Mouse (Mus musculus): ENCODE results near the gene Ppm1n. TPM values are rescaled to one million over a fixed set of nuclear protein-coding genes. Genes with fewer than 3 reads are reported as not detected.

Ppm1n gene
- total RNA-seq (2014; rRNA removed) (1.8 and 2.2 TPM in 2 replicates), polyA plus RNA-seq (2015; fragmentation: Nextera tagmentation; extraction: Ambion mirVana) (1.2 and 1.4 TPM in 2 replicates)

DNA sequence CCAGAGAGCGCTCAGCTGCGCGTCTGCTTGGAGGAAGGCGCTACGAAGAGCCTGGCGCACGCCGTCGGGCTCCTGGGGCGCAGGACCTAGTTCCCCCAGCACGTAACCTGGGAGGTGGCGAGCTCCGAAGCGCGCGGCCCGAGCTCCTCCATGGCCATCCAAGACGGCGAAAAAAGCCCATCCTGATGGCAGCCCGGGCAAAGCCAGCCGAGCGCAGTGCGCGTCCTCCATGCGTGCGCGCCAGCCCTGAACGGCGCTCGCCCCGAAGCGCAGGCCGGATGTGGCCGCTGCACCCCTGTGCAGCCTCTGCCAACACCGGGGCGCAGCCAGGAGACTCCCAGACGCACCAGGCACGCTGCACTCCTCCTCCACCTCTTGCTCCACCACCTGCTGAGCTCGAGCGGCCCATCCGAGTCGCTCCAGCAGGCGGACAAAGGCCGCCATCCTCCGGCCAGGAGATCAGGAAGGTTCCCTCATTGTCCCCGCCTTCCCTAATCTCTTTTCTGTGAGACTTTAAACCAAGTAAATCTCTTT is at the start of gene Ppm1n:
Gene Ppm1n, minus strand, starts transcription at position 484 of the 534 bp plus-strand sequence.
- Histone ChIP-seq H3K9ac (replicated peaks; ENCODE audit: low read length, poor library complexity, severe bottlenecking) (peak within 1 kb of the TSS; percentile 39; the same call in 1 of the 2 replicates), H3K4me1 (ENCODE audit: insufficient read depth, low read length) (peaks cover 6% of the 10 kb centered on the region)
- under 1% methylated on average over 46 of the region's 46 CpGs for WGBS

DNA sequence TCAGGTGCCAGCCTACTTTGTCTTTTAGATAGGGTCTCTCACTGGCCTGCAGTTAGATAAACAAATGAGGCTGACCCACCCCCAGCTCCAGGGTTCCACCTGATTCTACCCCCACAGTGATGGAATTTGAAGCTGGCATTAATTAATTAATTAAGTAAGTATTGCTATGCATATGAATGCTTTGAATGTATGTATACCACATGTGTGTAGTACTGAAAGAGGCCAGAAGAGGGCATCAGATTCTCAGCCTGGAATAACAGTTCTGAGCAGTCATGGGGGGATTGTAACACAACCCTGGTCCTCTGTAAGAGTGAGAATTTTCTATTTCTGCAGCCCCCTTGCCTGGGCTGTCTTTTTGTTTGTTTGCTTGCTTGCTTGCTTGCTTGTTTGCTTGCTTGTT is 48.6 kb upstream of the Ppm1n start:
- no peak overlapping the region for H3K4me3 ChIP-seq (ENCODE audit: low read depth, low read length)
- DNase-seq (ENCODE audit: low spot score) (no peak), ATAC-seq (ENCODE audit: low FRiP score) (no peak)
- peak; percentile 51 for TF ChIP-seq CTCF (IDR thresholded peaks at IDR 0.05)
- H3K9me3 ChIP-seq (ENCODE audit: low read length): no peaks in the 10 kb centered on the region
- H3K27me3 ChIP-seq (ENCODE audit: insufficient read depth, low read length): no peaks in the 10 kb centered on the region
- no peak overlapping the region for H3K4me2 ChIP-seq (ENCODE audit: low read depth, low read length, poor library complexity, severe bottlenecking)
- H3K36me3 ChIP-seq (ENCODE audit: insufficient read depth, low read length): no peaks in the 10 kb centered on the region
- H3K27ac ChIP-seq (ENCODE audit: low read depth, low read length): no peak overlapping the region
- peaks cover 5% of the 10 kb centered on the region for H3K4me1 ChIP-seq (ENCODE audit: insufficient read depth, low read length)
- H3K9ac ChIP-seq (replicated peaks; ENCODE audit: low read length, poor library complexity, severe bottlenecking): no peak overlapping the region

More for the DNA sequence above, at the start of gene Ppm1n:
- Histone ChIP-seq H3K9me3 (ENCODE audit: low read length) (no peaks in the 10 kb centered on the region), H3K27ac (ENCODE audit: low read depth, low read length) (no peak within 1 kb of the TSS), H3K36me3 (ENCODE audit: insufficient read depth, low read length) (no peaks in the 10 kb centered on the region), H3K4me2 (ENCODE audit: low read depth, low read length, poor library complexity, severe bottlenecking) (peak within 1 kb of the TSS; percentile 56), H3K27me3 (ENCODE audit: insufficient read depth, low read length) (peaks cover 31% of the 10 kb centered on the region), H3K4me3 (ENCODE audit: low read depth, low read length) (peak within 1 kb of the TSS; percentile 39)
- no peak for ATAC-seq (ENCODE audit: low FRiP score)
- TF ChIP-seq CTCF (IDR thresholded peaks at IDR 0.05): no peak
- DNase-seq (ENCODE audit: low spot score): no peak

GRCm38 (mm10) chr7:19327782-19328181 is 47.9 kb upstream of the Ppm1n start:
- Histone ChIP-seq H3K27me3 (ENCODE audit: insufficient read depth, low read length) (no peaks in the 10 kb centered on the region), H3K27ac (ENCODE audit: low read depth, low read length) (no peak overlapping the region), H3K9ac (replicated peaks; ENCODE audit: low read length, poor library complexity, severe bottlenecking) (no peak overlapping the region), H3K4me1 (ENCODE audit: insufficient read depth, low read length) (peaks cover 5% of the 10 kb centered on the region), H3K4me3 (ENCODE audit: low read depth, low read length) (no peak overlapping the region), H3K36me3 (ENCODE audit: insufficient read depth, low read length) (no peaks in the 10 kb centered on the region), H3K9me3 (ENCODE audit: low read length) (no peaks in the 10 kb centered on the region), H3K4me2 (ENCODE audit: low read depth, low read length, poor library complexity, severe bottlenecking) (no peak overlapping the region)
- WGBS: 83% methylated on average over 5 of the region's 5 CpGs
- ATAC-seq (ENCODE audit: low FRiP score) (no peak), DNase-seq (ENCODE audit: low spot score) (no peak)
- no peak for TF ChIP-seq CTCF (IDR thresholded peaks at IDR 0.05)

DNA sequence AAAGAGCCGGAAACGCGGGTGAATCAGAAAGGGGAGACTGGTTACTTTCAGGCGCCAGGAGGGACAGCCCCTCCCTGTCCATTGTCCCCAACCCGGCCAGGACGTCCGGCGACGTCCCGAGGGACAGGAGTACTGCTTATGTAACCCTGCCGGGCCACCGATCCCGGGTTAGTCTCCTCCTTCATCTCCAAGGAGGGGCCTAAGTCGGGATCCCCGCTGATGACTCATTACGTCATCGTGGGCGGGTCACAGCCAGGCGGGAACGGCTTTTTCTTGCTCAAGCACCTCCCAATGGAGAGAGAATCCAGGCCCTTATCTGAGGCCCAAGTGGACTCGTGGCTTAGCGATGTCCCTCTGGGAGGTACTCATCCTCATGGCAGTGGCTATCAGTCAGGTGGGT is 47.3 kb upstream of the Ppm1n start:
- Histone ChIP-seq H3K9ac (replicated peaks; ENCODE audit: low read length, poor library complexity, severe bottlenecking) (peak overlapping the region; percentile 34), H3K4me2 (ENCODE audit: low read depth, low read length, poor library complexity, severe bottlenecking) (peak overlapping the region; percentile 66), H3K36me3 (ENCODE audit: insufficient read depth, low read length) (no peaks in the 10 kb centered on the region), H3K27me3 (ENCODE audit: insufficient read depth, low read length) (no peaks in the 10 kb centered on the region), H3K4me3 (ENCODE audit: low read depth, low read length) (peak overlapping the region; percentile 36), H3K4me1 (ENCODE audit: insufficient read depth, low read length) (peaks cover 5% of the 10 kb centered on the region), H3K9me3 (ENCODE audit: low read length) (no peaks in the 10 kb centered on the region), H3K27ac (ENCODE audit: low read depth, low read length) (0 out of 2 replicates have a peak overlapping the region, but pooled peaks have one; percentile 8)
- DNase-seq (ENCODE audit: low spot score) (peak; percentile 80), ATAC-seq (ENCODE audit: low FRiP score) (peak; percentile 42; the same call in 1 of the 2 replicates)
- TF ChIP-seq CTCF (IDR thresholded peaks at IDR 0.05): no peak
- WGBS: under 1% methylated on average over 22 of the region's 22 CpGs

DNA sequence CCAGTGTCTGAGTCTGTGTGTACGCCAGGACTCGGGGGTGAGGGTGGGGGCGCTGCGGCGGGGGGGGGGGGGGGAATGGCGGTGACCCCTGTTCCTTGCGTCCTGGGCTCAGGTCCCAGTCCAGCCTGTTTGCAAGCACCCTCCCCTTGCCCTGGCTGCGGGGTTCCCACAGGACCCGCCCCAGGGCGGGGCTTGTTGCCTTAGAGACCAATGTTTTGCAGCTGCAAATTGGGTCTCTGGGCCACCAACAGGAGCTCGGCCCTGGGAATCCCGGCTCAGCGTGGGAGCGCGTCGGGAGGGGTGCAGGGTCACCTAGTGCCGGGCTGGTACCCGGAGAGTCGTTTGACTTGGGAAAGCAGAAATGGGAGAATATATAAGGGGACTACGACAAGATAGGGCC is 46.5 kb upstream of the Ppm1n start:
- H3K27me3 ChIP-seq (ENCODE audit: insufficient read depth, low read length): no peaks in the 10 kb centered on the region
- peaks cover 5% of the 10 kb centered on the region for H3K4me1 ChIP-seq (ENCODE audit: insufficient read depth, low read length)
- 0% methylated on average over 18 of the region's 20 CpGs for WGBS
- H3K36me3 ChIP-seq (ENCODE audit: insufficient read depth, low read length): no peaks in the 10 kb centered on the region
- H3K27ac ChIP-seq (ENCODE audit: low read depth, low read length): peak overlapping the region; percentile 8; the same call in 1 of the 2 replicates
- H3K9me3 ChIP-seq (ENCODE audit: low read length): no peaks in the 10 kb centered on the region
- H3K4me3 ChIP-seq (ENCODE audit: low read depth, low read length): peak overlapping the region; percentile 36
- peak overlapping the region; percentile 66 for H3K4me2 ChIP-seq (ENCODE audit: low read depth, low read length, poor library complexity, severe bottlenecking)
- DNase-seq (ENCODE audit: low spot score) (peak; percentile 61), ATAC-seq (ENCODE audit: low FRiP score) (peak; percentile 55; the same call in 1 of the 2 replicates)
- H3K9ac ChIP-seq (replicated peaks; ENCODE audit: low read length, poor library complexity, severe bottlenecking): 0 out of 2 replicates have a peak overlapping the region, but pooled peaks have one; percentile 34
- no peak for TF ChIP-seq CTCF (IDR thresholded peaks at IDR 0.05)
